Mouse (Mus musculus) lung, postnatal 0 days (tissue): ENCODE results near the gene Six4. TPM values are rescaled to one million over a fixed set of nuclear protein-coding genes. Genes with fewer than 3 reads are reported as not detected.
"Not testable (repeated sequence)": the region's sequence is repeated elsewhere in the genome, so short reads cannot be mapped to it uniquely, and the experiment has no call there.

Experiments used
- ATAC-seq: fragments of 200-750 bp; cut with Nextera tagmentation; 2 replicates; pipeline ENCODE4 v1.8.0; 2017; ENCODE audit warnings: moderate library complexity
- DNase-seq: peaks from one replicate; pipeline ENCODE4 v3.0.0-alpha.2; 2016; ENCODE audit warnings: low spot score
- H3K27ac ChIP-seq: fragments of 300-500 bp; sonication (generic); 2 replicates; pipeline ENCODE4 v1.5.1; 2014; ENCODE audit warnings: antibody characterized with exemption, mild to moderate bottlenecking, low read length, mixed read lengths
- H3K27me3 ChIP-seq: fragments of 300-500 bp; sonication (generic); replicated peaks from 2 replicates; pipeline ENCODE4 v1.6.1; 2014; ENCODE audit warnings: low read length, mixed read lengths; ENCODE audit not compliant: insufficient read depth
- H3K36me3 ChIP-seq: fragments of 300-500 bp; sonication (generic); 2 replicates; pipeline ENCODE4 v1.6.1; 2014; ENCODE audit warnings: low read length, mixed read lengths; ENCODE audit not compliant: insufficient read depth
- H3K4me1 ChIP-seq: fragments of 300-500 bp; sonication (generic); 2 replicates; pipeline ENCODE4 v1.6.1; 2014; ENCODE audit warnings: antibody characterized with exemption, low read depth, low read length, mixed read lengths; ENCODE audit not compliant: insufficient read depth
- H3K4me2 ChIP-seq: fragments of 300-500 bp; sonication (generic); replicated peaks from 2 replicates; pipeline ENCODE4 v1.6.1; 2014; ENCODE audit warnings: low read depth, mild to moderate bottlenecking, low read length, moderate library complexity, mixed read lengths
- H3K4me3 ChIP-seq: fragments of 300-500 bp; sonication (generic); 2 replicates; pipeline ENCODE4 v1.5.1; 2014; ENCODE audit warnings: low read depth, low read length
- H3K9ac ChIP-seq: fragments of 300-500 bp; sonication (generic); replicated peaks from 2 replicates; pipeline ENCODE4 v1.6.1; 2014; ENCODE audit warnings: low read depth, mild to moderate bottlenecking
- H3K9me3 ChIP-seq: fragments of 300-500 bp; sonication (generic); 2 replicates; pipeline ENCODE4 v1.6.1; 2016; ENCODE audit warnings: low read length, mixed read lengths
- CTCF ChIP-seq: IDR thresholded peaks from 2 replicates; pipeline ENCODE4 v1.5.1; 2016; ENCODE audit warnings: antibody characterized with exemption, mild to moderate bottlenecking
- EP300 ChIP-seq: IDR thresholded peaks from 2 replicates; pipeline ENCODE4 v1.6.1; 2016; ENCODE audit warnings: antibody characterized with exemption, mild to moderate bottlenecking, control low read depth
- WGBS: fragments of 180-500 bp; shearing (Covaris S2); extraction: QIAGEN DNeasy Blood & Tissue Kit; methylation state at CpG from one replicate; pipeline ENCODE4 v1.1.7; 2014; 5-methylcytosine and 5-hydroxymethylcytosine counted together
- polyA plus RNA-seq: library from polyadenylated mRNA; unstranded; fragments of >200 nt; fragmentation: Nextera tagmentation; extraction: Ambion mirVana; gene quantifications from 2 replicates; pipeline ENCODE4 v1.2.1, GENCODE M21; 2015

Six4 gene
- polyA plus RNA-seq, 1 experiment from 2014 or later, result 0.88 TPM

DNA sequence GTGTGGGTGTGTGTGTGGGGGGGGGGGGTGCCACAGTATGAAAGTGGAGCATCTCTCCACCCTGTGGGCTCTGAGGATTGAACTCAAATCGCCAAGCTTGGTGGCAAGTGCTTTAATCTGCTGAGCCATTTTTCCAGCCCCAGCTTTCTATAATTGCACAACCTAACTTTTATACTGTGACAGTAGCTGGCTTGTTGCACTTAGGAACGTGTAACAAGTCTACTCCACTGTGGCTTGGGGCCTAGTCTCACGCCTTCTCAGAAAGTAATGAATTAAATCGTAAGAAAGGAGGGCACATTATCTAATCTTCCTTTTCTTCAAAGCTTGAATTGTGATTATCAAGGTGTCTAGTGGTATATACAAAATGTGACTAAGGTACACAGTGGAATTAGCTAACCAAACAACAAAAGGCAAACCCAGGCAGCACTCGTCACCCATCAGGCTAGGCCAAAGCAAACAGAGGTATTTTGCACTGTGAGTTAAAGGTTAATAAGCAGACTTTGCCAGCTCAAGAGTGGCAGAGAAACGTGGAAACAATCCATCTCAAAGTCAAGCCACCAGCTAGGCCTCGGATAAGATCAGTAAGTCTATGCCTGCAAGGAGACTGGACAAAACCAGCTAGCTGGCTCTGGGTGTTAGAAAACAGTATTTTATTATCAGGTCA, 22.5 kb downstream of the Six4 start:
- Histone ChIP-seq H3K4me1 (no peaks in the 10 kb centered on the region), H3K27me3 (no peaks in the 10 kb centered on the region), H3K4me3 (no peak overlapping the region), H3K9me3 (no peaks in the 10 kb centered on the region), H3K27ac (no peak overlapping the region), H3K36me3 (no peaks in the 10 kb centered on the region), H3K4me2 (no peak overlapping the region), H3K9ac (no peak overlapping the region)
- DNase-seq, result peak; percentile 21
- TF ChIP-seq EP300 (no peak), CTCF (no peak)
- ATAC-seq, result no peak
- 44% methylated on average over 7 of the region's 7 CpGs for WGBS

- ATAC-seq, result no peak
- no peak overlapping the region for H3K9ac ChIP-seq
- H3K4me3 ChIP-seq, result no peak overlapping the region
- H3K36me3 ChIP-seq, result no peaks in the 10 kb centered on the region
- 44% methylated on average over 4 of the region's 5 CpGs for WGBS
- no peak for TF ChIP-seq EP300
- no peak for TF ChIP-seq CTCF
- no peaks in the 10 kb centered on the region for H3K9me3 ChIP-seq
- H3K4me1 ChIP-seq, result no peaks in the 10 kb centered on the region
- no peaks in the 10 kb centered on the region for H3K27me3 ChIP-seq
- no peak overlapping the region for H3K27ac ChIP-seq
- DNase-seq, result no peak
- no peak overlapping the region for H3K4me2 ChIP-seq
Observed at GRCm38 (mm10) chr12:73088911-73089310, 24.3 kb downstream of the Six4 start.

DNA sequence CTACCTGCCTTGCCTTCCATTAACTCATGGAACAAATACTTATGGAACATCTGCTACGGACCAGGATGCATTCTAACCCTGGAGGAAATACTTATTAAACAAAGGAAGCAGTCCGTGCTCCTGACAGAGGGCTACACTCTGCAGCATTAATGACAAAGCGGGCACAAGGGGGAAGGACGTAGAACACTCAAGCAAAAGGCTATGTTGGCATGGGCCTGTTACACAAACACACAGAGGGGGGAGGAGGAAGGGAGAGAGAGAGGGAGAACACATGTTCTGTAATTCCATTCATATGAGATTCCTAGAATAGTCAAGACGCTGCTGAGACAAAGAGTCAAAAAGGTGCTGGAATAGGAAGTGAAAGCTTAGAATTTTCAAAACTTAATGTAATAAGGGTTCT, 24.8 kb downstream of the Six4 start:
- WGBS, result 39% methylated on average over 5 of the region's 5 CpGs
- no peaks in the 10 kb centered on the region for H3K36me3 ChIP-seq
- peak; percentile 13 for DNase-seq

GRCm38 (mm10) chr12:73087086-73087485, 26.2 kb downstream of the Six4 start:
- H3K9me3 ChIP-seq, result no peaks in the 10 kb centered on the region
- H3K9ac ChIP-seq, result no peak overlapping the region
- no peak overlapping the region for H3K4me3 ChIP-seq
- H3K27me3 ChIP-seq, result no peaks in the 10 kb centered on the region
- no peak overlapping the region for H3K27ac ChIP-seq
- ATAC-seq (no peak), DNase-seq (no peak)
- no peaks in the 10 kb centered on the region for H3K4me1 ChIP-seq
- WGBS, result 86% methylated on average over 7 of the region's 7 CpGs
- no peaks in the 10 kb centered on the region for H3K36me3 ChIP-seq
- no peak overlapping the region for H3K4me2 ChIP-seq
- TF ChIP-seq CTCF, result no peak
- no peak for TF ChIP-seq EP300

More for the DNA sequence above, 24.8 kb downstream of the Six4 start:
- Histone ChIP-seq H3K4me1 (no peaks in the 10 kb centered on the region), H3K4me2 (no peak overlapping the region), H3K27me3 (no peaks in the 10 kb centered on the region), H3K27ac (no peak overlapping the region), H3K9me3 (no peaks in the 10 kb centered on the region), H3K9ac (no peak overlapping the region), H3K4me3 (no peak overlapping the region)
- peak; percentile 60 for ATAC-seq
- TF ChIP-seq EP300 (no peak), CTCF (no peak)

DNA sequence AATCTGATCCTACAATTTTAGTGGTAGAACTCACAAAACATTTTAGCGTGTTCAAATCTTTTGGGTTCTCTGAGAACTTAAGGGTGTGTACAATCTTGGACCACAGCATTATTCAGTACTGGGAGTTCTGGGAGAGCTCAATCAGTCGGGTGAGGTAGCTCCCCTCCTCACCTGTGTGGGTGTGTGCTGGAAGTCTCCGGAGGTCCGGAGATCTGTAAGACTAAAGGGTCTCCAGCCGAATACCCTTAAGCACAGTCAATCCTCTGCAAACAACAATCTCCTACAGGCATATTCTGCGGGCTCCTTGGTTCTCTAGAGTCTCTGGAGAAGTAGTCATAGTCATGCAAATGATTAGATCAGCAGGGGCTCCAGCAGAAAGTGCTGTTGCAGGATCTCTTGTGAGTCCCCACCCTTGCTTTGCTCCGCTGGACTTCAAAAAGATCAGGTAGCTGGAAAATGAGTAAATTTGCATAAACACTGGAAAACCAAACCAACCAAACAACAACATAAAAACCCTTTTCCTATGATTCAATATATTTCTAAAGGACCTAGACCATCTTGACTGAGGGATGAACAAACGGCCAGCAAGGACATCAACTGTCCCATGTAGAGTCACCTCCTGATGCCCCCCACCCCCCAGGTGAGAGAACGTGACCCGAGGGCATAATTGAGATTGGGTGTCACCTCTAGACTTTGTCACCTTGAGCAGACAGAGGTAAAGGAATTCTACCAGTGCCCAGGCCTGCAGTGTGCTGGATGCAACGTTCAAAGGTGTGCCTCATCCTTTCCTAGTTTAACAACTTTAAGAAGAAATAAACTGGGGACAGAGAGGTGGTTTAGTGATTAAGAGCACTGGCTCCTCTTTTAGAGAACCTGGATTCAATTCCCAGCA, 27.3 kb downstream of the Six4 start:
- no peaks in the 10 kb centered on the region for H3K9me3 ChIP-seq
- no peaks in the 10 kb centered on the region for H3K4me1 ChIP-seq
- WGBS, result 42% methylated on average over 11 of the region's 11 CpGs
- no peak overlapping the region for H3K27ac ChIP-seq
- DNase-seq (no peak), ATAC-seq (no peak)
- no peak overlapping the region for H3K9ac ChIP-seq
- TF ChIP-seq EP300 (no peak), CTCF (no peak)
- no peaks in the 10 kb centered on the region for H3K36me3 ChIP-seq
- H3K4me2 ChIP-seq, result no peak overlapping the region
- no peaks in the 10 kb centered on the region for H3K27me3 ChIP-seq
- no peak overlapping the region for H3K4me3 ChIP-seq

- no peaks in the 10 kb centered on the region for H3K27me3 ChIP-seq
- H3K9ac ChIP-seq, result no peak overlapping the region
- DNase-seq (no peak), ATAC-seq (no peak)
- H3K4me1 ChIP-seq, result no peaks in the 10 kb centered on the region
- no peak overlapping the region for H3K27ac ChIP-seq
- no peak overlapping the region for H3K4me3 ChIP-seq
- H3K4me2 ChIP-seq, result no peak overlapping the region
- H3K36me3 ChIP-seq, result no peaks in the 10 kb centered on the region
- no peak for TF ChIP-seq EP300
- no peak for TF ChIP-seq CTCF
- 57% methylated on average over 4 of the region's 4 CpGs for WGBS
- H3K9me3 ChIP-seq, result no peaks in the 10 kb centered on the region
Observed at GRCm38 (mm10) chr12:73083773-73084172, 29.5 kb downstream of the Six4 start.

- 91% methylated on average over 4 of the region's 4 CpGs for WGBS
- not testable (repeated sequence) for H3K9ac ChIP-seq, H3K4me2 ChIP-seq, H3K36me3 ChIP-seq, H3K9me3 ChIP-seq, H3K4me1 ChIP-seq, ATAC-seq, DNase-seq, H3K27me3 ChIP-seq, H3K4me3 ChIP-seq, H3K27ac ChIP-seq
Observed at GRCm38 (mm10) chr12:73081828-73082227, 31.4 kb downstream of the Six4 start.
